Mouse (Mus musculus) CH12.LX (cell line): ENCODE data around the gene Megf8. TPM values are rescaled to one million over a fixed set of nuclear protein-coding genes. Genes with fewer than 3 reads are reported as not detected.

Experiments
- DNase-seq: peaks from one replicate; pipeline ENCODE4 v3.0.0-alpha.2; 2013; ENCODE audit errors: extremely low read depth
- H3K27ac ChIP-seq: 2 replicates; pipeline ENCODE4 v1.5.1; 2012; ENCODE audit warnings: low read depth, mild to moderate bottlenecking, control low read depth, moderate library complexity; ENCODE audit not compliant: insufficient read depth
- H3K27me3 ChIP-seq: replicated peaks from 2 replicates; pipeline ENCODE3; 2012; ENCODE audit warnings: inconsistent platforms
- H3K36me3 ChIP-seq, 2 experiments: replicated peaks in 1 of 2; 2 replicates each; pipeline versions ENCODE3 to v1.6.1; 2012; ENCODE audit warnings: inconsistent platforms in 1 of 2, low read length in 1 of 2, mild to moderate bottlenecking in 1 of 2, mixed read lengths in 1 of 2, moderate library complexity in 1 of 2; ENCODE audit not compliant: control insufficient read depth in 1 of 2, insufficient read depth in 1 of 2
- H3K4me1 ChIP-seq, 2 experiments: 2 replicates each; pipeline ENCODE4 v1.6.1; 2012; ENCODE audit warnings: inconsistent platforms in 1 of 2, moderate library complexity in 1 of 2; ENCODE audit not compliant: insufficient read depth in 2 of 2, control insufficient read depth in 1 of 2
- H3K4me2 ChIP-seq: 2 replicates; pipeline ENCODE4 v1.6.1; 2012; ENCODE audit warnings: low read depth, mild to moderate bottlenecking, control low read depth; ENCODE audit not compliant: poor library complexity, insufficient read depth, severe bottlenecking
- H3K4me3 ChIP-seq, 3 experiments: fragments of 150-350 bp in 1 of 3; sonication (generic) in 1 of 3; replicated peaks in 1 of 3; 2 replicates each; pipeline versions ENCODE3 to v1.5.1; 2011 to 2012; ENCODE audit warnings: low read depth in 2 of 3, low read length in 2 of 3, mild to moderate bottlenecking in 2 of 3, moderate library complexity in 2 of 3, control low read depth in 1 of 3, improper control_type of control experiment in 1 of 3, inconsistent platforms in 1 of 3, mixed read lengths in 1 of 3; ENCODE audit not compliant: poor library complexity in 1 of 3
- H3K79me2 ChIP-seq: replicated peaks from 2 replicates; pipeline ENCODE4 v1.6.1; 2012; ENCODE audit warnings: mild to moderate bottlenecking, moderate library complexity; ENCODE audit not compliant: control insufficient read depth, poor library complexity, insufficient read depth, severe bottlenecking; ENCODE audit errors: extremely low read depth
- H3K9ac ChIP-seq: 2 replicates; pipeline ENCODE4 v1.6.1; 2012; ENCODE audit warnings: low read depth, mild to moderate bottlenecking, control low read depth, moderate library complexity; ENCODE audit not compliant: insufficient read depth
- H3K9me3 ChIP-seq: replicated peaks from 2 replicates; pipeline ENCODE3; 2012; ENCODE audit warnings: low read length, inconsistent platforms, mixed read lengths
- BHLHE40 ChIP-seq: IDR thresholded peaks from 2 replicates; pipeline ENCODE4 v1.6.1; 2011; ENCODE audit warnings: mild to moderate bottlenecking, low read depth, low read length, improper control_type of control experiment
- CHD1 ChIP-seq: IDR thresholded peaks from 2 replicates; pipeline ENCODE4 v1.6.1; 2012; ENCODE audit warnings: low read depth, low read length, improper control_type of control experiment, inconsistent platforms
- CHD2 ChIP-seq: IDR thresholded peaks from 2 replicates; pipeline ENCODE4 v1.6.1; 2011; ENCODE audit warnings: low read length, improper control_type of control experiment
- CTCF ChIP-seq, 2 experiments: IDR thresholded peaks in 1 of 2; conservative IDR thresholded peaks in 1 of 2; 2 replicates each; pipeline ENCODE4 v1.5.1; 2011 to 2012; ENCODE audit warnings: low read depth in 2 of 2, low read length in 2 of 2, improper control_type of control experiment in 1 of 2, inconsistent platforms in 1 of 2, mild to moderate bottlenecking in 1 of 2, moderate library complexity in 1 of 2
- E2F4 ChIP-seq: IDR thresholded peaks from 2 replicates; pipeline ENCODE4 v1.6.1; 2011; ENCODE audit warnings: low read depth, low read length, improper control_type of control experiment; ENCODE audit not compliant: insufficient replicate concordance
- ELF1 ChIP-seq: IDR thresholded peaks from 2 replicates; pipeline ENCODE4 v1.6.1; 2014; ENCODE audit warnings: low read depth, mild to moderate bottlenecking, inconsistent platforms, low read length, improper control_type of control experiment
- EP300 ChIP-seq: IDR thresholded peaks from 2 replicates; pipeline ENCODE4 v1.6.1; 2011; ENCODE audit warnings: low read length, improper control_type of control experiment
- ETS1 ChIP-seq: conservative IDR thresholded peaks from 2 replicates; pipeline ENCODE4 v1.6.1; 2012; ENCODE audit warnings: low read depth, mild to moderate bottlenecking, inconsistent platforms, low read length, improper control_type of control experiment, moderate library complexity
- GABPA ChIP-seq: IDR thresholded peaks from 2 replicates; pipeline ENCODE4 v1.6.1; 2012; ENCODE audit warnings: low read depth, low read length, improper control_type of control experiment, inconsistent platforms; ENCODE audit not compliant: insufficient replicate concordance
- HCFC1 ChIP-seq: IDR thresholded peaks from 2 replicates; pipeline ENCODE4 v1.6.1; 2012; ENCODE audit warnings: low read depth, mild to moderate bottlenecking, inconsistent platforms, low read length, improper control_type of control experiment
- IRF4 ChIP-seq: IDR thresholded peaks from 2 replicates; pipeline ENCODE4 v1.6.1; 2014; ENCODE audit warnings: low read depth, mild to moderate bottlenecking, inconsistent platforms, low read length, improper control_type of control experiment
- JUN ChIP-seq: IDR thresholded peaks from 2 replicates; pipeline ENCODE4 v1.6.1; 2011; ENCODE audit warnings: low read depth, mild to moderate bottlenecking, low read length, improper control_type of control experiment, moderate library complexity; ENCODE audit not compliant: insufficient read depth
- JUND ChIP-seq: conservative IDR thresholded peaks from 2 replicates; pipeline ENCODE4 v1.6.1; 2011; ENCODE audit warnings: low read depth, low read length, improper control_type of control experiment
- KAT2A ChIP-seq: IDR thresholded peaks from 2 replicates; pipeline ENCODE4 v1.6.1; 2012; ENCODE audit warnings: low read length, improper control_type of control experiment, inconsistent platforms; ENCODE audit not compliant: insufficient replicate concordance
- MAFK ChIP-seq: IDR thresholded peaks from 2 replicates; pipeline ENCODE4 v1.6.1; 2011; ENCODE audit warnings: low read length, improper control_type of control experiment; ENCODE audit not compliant: insufficient replicate concordance
- MAX ChIP-seq: IDR thresholded peaks from 2 replicates; pipeline ENCODE4 v1.6.1; 2011; ENCODE audit warnings: low read length, improper control_type of control experiment
- MAZ ChIP-seq: IDR thresholded peaks from 2 replicates; pipeline ENCODE4 v1.6.1; 2012; ENCODE audit warnings: low read depth, mild to moderate bottlenecking, inconsistent platforms, low read length, improper control_type of control experiment, moderate library complexity
- MEF2A ChIP-seq: IDR thresholded peaks from 2 replicates; pipeline ENCODE4 v1.6.1; 2014; ENCODE audit warnings: low read depth, mild to moderate bottlenecking, inconsistent platforms, low read length, improper control_type of control experiment, borderline replicate concordance
- MXI1 ChIP-seq: IDR thresholded peaks from 2 replicates; pipeline ENCODE4 v1.6.1; 2011; ENCODE audit warnings: mild to moderate bottlenecking, low read depth, low read length, improper control_type of control experiment
- MYC ChIP-seq: IDR thresholded peaks from 2 replicates; pipeline ENCODE4 v1.6.1; 2011; ENCODE audit warnings: low read depth, mild to moderate bottlenecking, improper control_type of control experiment, low read length
- NELFE ChIP-seq: IDR thresholded peaks from 2 replicates; pipeline ENCODE4 v1.6.1; 2011; ENCODE audit warnings: low read depth, low read length, improper control_type of control experiment
- NRF1 ChIP-seq: IDR thresholded peaks from 2 replicates; pipeline ENCODE4 v1.6.1; 2014; ENCODE audit warnings: low read depth, mild to moderate bottlenecking, inconsistent platforms, low read length, improper control_type of control experiment, moderate library complexity
- PAX5 ChIP-seq: IDR thresholded peaks from 2 replicates; pipeline ENCODE4 v1.6.1; 2012; ENCODE audit warnings: low read length, inconsistent platforms, mixed read lengths
- POLR2A ChIP-seq: IDR thresholded peaks from 2 replicates; pipeline ENCODE4 v1.6.1; 2011; ENCODE audit warnings: low read depth, mild to moderate bottlenecking, improper control_type of control experiment, low read length
- POLR2AphosphoS2 ChIP-seq: IDR thresholded peaks from 2 replicates; pipeline ENCODE4 v1.6.1; 2011; ENCODE audit warnings: low read depth, low read length, improper control_type of control experiment
- RAD21 ChIP-seq: IDR thresholded peaks from 2 replicates; pipeline ENCODE4 v1.6.1; 2011; ENCODE audit warnings: low read depth, mild to moderate bottlenecking, low read length, improper control_type of control experiment, moderate library complexity
- RCOR1 ChIP-seq: conservative IDR thresholded peaks from 2 replicates; pipeline ENCODE4 v1.6.1; 2012; ENCODE audit warnings: low read depth, mild to moderate bottlenecking, inconsistent platforms, low read length, improper control_type of control experiment
- SIN3A ChIP-seq: IDR thresholded peaks from 2 replicates; pipeline ENCODE4 v1.6.1; 2012; ENCODE audit warnings: low read length, improper control_type of control experiment, inconsistent platforms
- SMC3 ChIP-seq: IDR thresholded peaks from 2 replicates; pipeline ENCODE4 v1.6.1; 2011; ENCODE audit warnings: low read depth, low read length, improper control_type of control experiment
- TBP ChIP-seq: conservative IDR thresholded peaks from 2 replicates; pipeline ENCODE4 v1.6.1; 2011; ENCODE audit warnings: low read depth, low read length, improper control_type of control experiment
- TCF12 ChIP-seq: IDR thresholded peaks from 2 replicates; pipeline ENCODE4 v1.6.1; 2014; ENCODE audit warnings: low read depth, mild to moderate bottlenecking, inconsistent platforms, low read length, improper control_type of control experiment
- UBTF ChIP-seq: IDR thresholded peaks from 2 replicates; pipeline ENCODE4 v1.6.1; 2012; ENCODE audit warnings: low read depth, mild to moderate bottlenecking, inconsistent platforms, low read length, improper control_type of control experiment, moderate library complexity
- USF1 ChIP-seq: IDR thresholded peaks from 2 replicates; pipeline ENCODE4 v1.6.1; 2014; ENCODE audit warnings: low read depth, mild to moderate bottlenecking, inconsistent platforms, low read length, improper control_type of control experiment
- USF2 ChIP-seq: conservative IDR thresholded peaks from 2 replicates; pipeline ENCODE4 v1.6.1; 2011; ENCODE audit warnings: low read depth, low read length, improper control_type of control experiment
- ZC3H11A ChIP-seq: IDR thresholded peaks from 2 replicates; pipeline ENCODE4 v1.6.1; 2012; ENCODE audit warnings: low read depth, mild to moderate bottlenecking, inconsistent platforms, low read length, improper control_type of control experiment
- ZKSCAN1 ChIP-seq: IDR thresholded peaks from 2 replicates; pipeline ENCODE4 v1.6.1; 2012; ENCODE audit warnings: low read depth, inconsistent platforms, low read length, improper control_type of control experiment, borderline replicate concordance
- ZMIZ1 ChIP-seq: IDR thresholded peaks from 2 replicates; pipeline ENCODE4 v1.6.1; 2012; ENCODE audit warnings: low read depth, mild to moderate bottlenecking, inconsistent platforms, low read length, improper control_type of control experiment
- ZNF384 ChIP-seq: IDR thresholded peaks from 2 replicates; pipeline ENCODE4 v1.6.1; 2012; ENCODE audit warnings: low read depth, low read length, improper control_type of control experiment, inconsistent platforms
- dilution Hi-C: fragments of 300-500 bp; cut with MboI; formaldehyde crosslinking; loops from 2 replicates; pipeline ENCODE4 v1.14.3; 2020; ENCODE audit warnings: low sequenced_read_pairs; ENCODE audit not compliant: extremely low pct_unique_long_range_greater_than_20kb, extremely low pct_ligation_motif_present
- in situ Hi-C: fragments of 300-500 bp; cut with MboI; formaldehyde crosslinking; loops from 3 replicates; pipeline ENCODE4 v1.14.3; 2019; ENCODE audit warnings: low sequenced_read_pairs, low pct_ligation_motif_present, low pct_unique_long_range_greater_than_20kb, mixed read lengths
- polyA plus RNA-seq: library from polyadenylated mRNA; unstranded; fragments of >175 nt; gene quantifications from 2 replicates; pipeline ENCODE4 v1.2.1, GENCODE M21; 2012; ENCODE audit warnings: low read depth; ENCODE audit not compliant: insufficient read length
- total RNA-seq, 2 experiments: library from RNA; depleted of rRNA; stranded (reverse); fragments of 300-350 nt in 1 of 2; fragments of >200 nt in 1 of 2; gene quantifications; 2 replicates each; pipeline ENCODE4 v1.2.3; 2012 to 2014

Megf8 gene
- total and polyA plus RNA-seq, 3 experiments: 0.62 to 1.7 (median 1.2) TPM

GRCm38 (mm10) chr7:25278341-25279075 lies 38.5 kb upstream of the Megf8 start:
- Histone ChIP-seq H3K79me2 (peaks cover 8% of the 10 kb centered on the region), H3K9me3 (no peaks in the 10 kb centered on the region), H3K4me2 (peak overlapping the region; percentile 79), H3K36me3 (peaks cover 3 to 27% of the 10 kb centered on the region in 2 experiments), H3K4me1 (peaks cover 47 to 78% of the 10 kb centered on the region in 2 experiments), H3K27ac (peak overlapping the region; percentile 72), H3K27me3 (no peaks in the 10 kb centered on the region), H3K9ac (peak overlapping the region; percentile 53), H3K4me3 (peak overlapping the region; percentile 48 to 68 (median 56))
- TF ChIP-seq TCF12 (peak; percentile 55), CHD1 (0 out of 2 replicates have a peak, but pooled peaks have one; percentile 41), TBP (peak; percentile 54; the same call in 1 of the 2 replicates), NELFE (peak; percentile 69), ZNF384 (no peak), ELF1 (no peak; the same call in none of the 2 replicates), UBTF (0 out of 2 replicates have a peak, but pooled peaks have one; percentile 10), HCFC1 (peak; percentile 59), PAX5 (no peak), ZMIZ1 (peak; percentile 89; the same call in 1 of the 2 replicates), GABPA (no peak), USF2 (no peak), MEF2A (no peak), EP300 (no peak), MAFK (no peak), ETS1 (no peak; the same call in 1 of the 2 replicates), MYC (no peak; the same call in 1 of the 2 replicates), JUN (no peak), NRF1 (peak; percentile 81), JUND (no peak), ZKSCAN1 (no peak), KAT2A (no peak), RCOR1 (peak; percentile 62; the same call in 1 of the 2 replicates), IRF4 (no peak; the same call in 1 of the 2 replicates), POLR2A (peak; percentile 81), SIN3A (peak; percentile 59; the same call in 1 of the 2 replicates), E2F4 (peak; percentile 87; the same call in 1 of the 2 replicates), MXI1 (peak; percentile 77), ZC3H11A (0 out of 2 replicates have a peak, but pooled peaks have one; percentile 12), USF1 (no peak), BHLHE40 (no peak), MAX (peak; percentile 66), CHD2 (peak; percentile 82), SMC3 (peak; percentile 68; the same call in 1 of the 2 replicates), MAZ (peak; percentile 63), CTCF (conservative IDR thresholded peaks at IDR 0.05 in 1 of 2, IDR thresholded peaks at IDR 0.05 in 1 of 2; ENCODE audit: low read depth in 2 of 2, low read length in 2 of 2) (peak in 1 of 2 experiments; percentile 74; a peak in 1 of 4 replicates), POLR2AphosphoS2 (no peak), RAD21 (no peak)
- dilution Hi-C loops: no loop called here
- peak; percentile 91 for DNase-seq
- in situ Hi-C loops: loop anchor here (5.0 to 10.0 kb wide), 3 partner anchors 36 to 146 kb away; no protein-coding TSS in a partner anchor
